Mouse (Mus musculus) liver, embryonic 14.5 days (tissue): ENCODE results near the gene Dync1li1.

Source experiments
- CTCF ChIP-seq: IDR thresholded peaks from 2 replicates; pipeline ENCODE4 v1.5.1; 2016; ENCODE audit warnings: antibody characterized with exemption, low read depth, control low read depth
- EP300 ChIP-seq: IDR thresholded peaks from 2 replicates; pipeline ENCODE4 v1.6.1; 2016; ENCODE audit warnings: antibody characterized with exemption, low read depth

GRCm38 (mm10) chr9:114673626-114674025, 15.0 kb upstream of the Dync1li1 start:
- no peak for TF ChIP-seq CTCF
- TF ChIP-seq EP300: no peak
